Mouse (Mus musculus) heart, postnatal 0 days (tissue): ENCODE measurements around the gene Rsph14.

Experiments
- CTCF ChIP-seq: IDR thresholded peaks from 2 replicates; pipeline ENCODE4 v1.5.1; 2016; ENCODE audit warnings: antibody characterized with exemption, control low read depth, low read depth
- EP300 ChIP-seq: IDR thresholded peaks from 2 replicates; pipeline ENCODE4 v1.6.1; 2016; ENCODE audit warnings: antibody characterized with exemption, low read depth

GRCm38 (mm10) chr10:75032395-75032794 is at the start of gene Rsph14:
- TF ChIP-seq CTCF (no peak), EP300 (no peak)
